Mouse (Mus musculus): ENCODE results near the gene Gngt2. TPM values are rescaled to one million over a fixed set of nuclear protein-coding genes. Genes with fewer than 3 reads are reported as not detected.

The Gngt2 gene
- 34.1 and 34.2 TPM in 2 replicates for polyA plus RNA-seq (2014; fragmentation: Nextera tagmentation; extraction: Ambion mirVana)

- H3K9me3 ChIP-seq (ENCODE audit: control insufficient read depth, low read length): no peaks in the 10 kb centered on the region
- peaks cover 6% of the 10 kb centered on the region; the same call in 1 of the 2 replicates for H3K36me3 ChIP-seq (ENCODE audit: control insufficient read depth, insufficient read depth, low read length)
- ATAC-seq (ENCODE audit: insufficient number of reproducible peaks, insufficient read depth, low FRiP score, low read depth): no peak
- H3K9ac ChIP-seq (ENCODE audit: low read length): no peak within 1 kb of the TSS
- H3K4me2 ChIP-seq (ENCODE audit: low read length): peak within 1 kb of the TSS; percentile 31
- H3K4me1 ChIP-seq (ENCODE audit: control insufficient read depth in 2 of 2, insufficient read depth in 2 of 2, low read length in 2 of 2): peaks cover 37 to 51% of the 10 kb centered on the region in 2 experiments
- peak within 1 kb of the TSS; percentile 18 to 63 for H3K27ac ChIP-seq (replicated peaks in 1 of 2; ENCODE audit: control insufficient read depth in 1 of 2, insufficient read depth in 1 of 2, low read depth in 2 of 2, low read length in 2 of 2)
- 18% methylated on average over 10 of the region's 10 CpGs for WGBS
- peaks cover 20% of the 10 kb centered on the region for H3K27me3 ChIP-seq (ENCODE audit: control insufficient read depth, insufficient read depth, low read length)
- no peak within 1 kb of the TSS for H3K4me3 ChIP-seq (ENCODE audit: control insufficient read depth in 1 of 2, insufficient read depth in 1 of 2, low read depth in 1 of 2, low read length in 2 of 2)
Observed at GRCm38 (mm10) chr11:95837059-95837458, at the start of gene Gngt2. Gngt2 (plus strand) TSS chr11:95837216.

GRCm38 (mm10) chr11:95789451-95789891 lies 47.5 kb upstream of the Gngt2 start:
- Histone ChIP-seq H3K9ac (ENCODE audit: low read length) (no peak overlapping the region), H3K4me2 (ENCODE audit: low read length) (no peak overlapping the region), H3K27ac (replicated peaks in 1 of 2; ENCODE audit: control insufficient read depth in 1 of 2, insufficient read depth in 1 of 2, low read depth in 2 of 2, low read length in 2 of 2) (no peak overlapping the region), H3K27me3 (ENCODE audit: control insufficient read depth, insufficient read depth, low read length) (no peaks in the 10 kb centered on the region), H3K4me3 (ENCODE audit: control insufficient read depth in 1 of 2, insufficient read depth in 1 of 2, low read depth in 1 of 2, low read length in 2 of 2) (no peak overlapping the region), H3K36me3 (ENCODE audit: control insufficient read depth, insufficient read depth, low read length) (no peaks in the 10 kb centered on the region), H3K4me1 (ENCODE audit: control insufficient read depth in 2 of 2, insufficient read depth in 2 of 2, low read length in 2 of 2) (peaks cover 9% of the 10 kb centered on the region in 2 experiments), H3K9me3 (ENCODE audit: control insufficient read depth, low read length) (peaks cover 5% of the 10 kb centered on the region; the same call in 1 of the 2 replicates)
- ATAC-seq (ENCODE audit: insufficient number of reproducible peaks, insufficient read depth, low FRiP score, low read depth): no peak
- 79% methylated on average over 8 of the region's 8 CpGs for WGBS

- H3K27me3 ChIP-seq (ENCODE audit: control insufficient read depth, insufficient read depth, low read length): peaks cover 5% of the 10 kb centered on the region; the same call in 1 of the 2 replicates
- peaks cover 17 to 23% of the 10 kb centered on the region in 2 experiments for H3K4me1 ChIP-seq (ENCODE audit: control insufficient read depth in 2 of 2, insufficient read depth in 2 of 2, low read length in 2 of 2)
- no peak overlapping the region for H3K4me3 ChIP-seq (ENCODE audit: control insufficient read depth in 1 of 2, insufficient read depth in 1 of 2, low read depth in 1 of 2, low read length in 2 of 2)
- WGBS: 80% methylated on average over 13 of the region's 13 CpGs
- H3K9ac ChIP-seq (ENCODE audit: low read length): no peak overlapping the region
- H3K4me2 ChIP-seq (ENCODE audit: low read length): no peak overlapping the region
- H3K36me3 ChIP-seq (ENCODE audit: control insufficient read depth, insufficient read depth, low read length): no peaks in the 10 kb centered on the region
- ATAC-seq (ENCODE audit: insufficient number of reproducible peaks, insufficient read depth, low FRiP score, low read depth): no peak
- H3K9me3 ChIP-seq (ENCODE audit: control insufficient read depth, low read length): no peaks in the 10 kb centered on the region
- H3K27ac ChIP-seq (replicated peaks in 1 of 2; ENCODE audit: control insufficient read depth in 1 of 2, insufficient read depth in 1 of 2, low read depth in 2 of 2, low read length in 2 of 2): no peak overlapping the region
Observed at GRCm38 (mm10) chr11:95791787-95792186, 45.2 kb upstream of the Gngt2 start.

- 54% methylated on average over 8 of the region's 8 CpGs for WGBS
- ATAC-seq (ENCODE audit: insufficient number of reproducible peaks, insufficient read depth, low FRiP score, low read depth): no peak
- Histone ChIP-seq H3K36me3 (ENCODE audit: control insufficient read depth, insufficient read depth, low read length) (no peaks in the 10 kb centered on the region), H3K9me3 (ENCODE audit: control insufficient read depth, low read length) (no peaks in the 10 kb centered on the region), H3K27ac (replicated peaks in 1 of 2; ENCODE audit: control insufficient read depth in 1 of 2, insufficient read depth in 1 of 2, low read depth in 2 of 2, low read length in 2 of 2) (no peak overlapping the region), H3K9ac (ENCODE audit: low read length) (no peak overlapping the region), H3K4me1 (ENCODE audit: control insufficient read depth in 2 of 2, insufficient read depth in 2 of 2, low read length in 2 of 2) (peaks cover 17 to 23% of the 10 kb centered on the region in 2 experiments), H3K27me3 (ENCODE audit: control insufficient read depth, insufficient read depth, low read length) (peaks cover 13% of the 10 kb centered on the region), H3K4me3 (ENCODE audit: control insufficient read depth in 1 of 2, insufficient read depth in 1 of 2, low read depth in 1 of 2, low read length in 2 of 2) (no peak overlapping the region), H3K4me2 (ENCODE audit: low read length) (no peak overlapping the region)
Observed at GRCm38 (mm10) chr11:95792950-95793509, 44.0 kb upstream of the Gngt2 start.

- 42% methylated on average over 5 of the region's 5 CpGs for WGBS
- Histone ChIP-seq H3K9me3 (ENCODE audit: control insufficient read depth, low read length) (no peaks in the 10 kb centered on the region), H3K4me3 (ENCODE audit: control insufficient read depth in 1 of 2, insufficient read depth in 1 of 2, low read depth in 1 of 2, low read length in 2 of 2) (no peak overlapping the region), H3K36me3 (ENCODE audit: control insufficient read depth, insufficient read depth, low read length) (no peaks in the 10 kb centered on the region), H3K4me2 (ENCODE audit: low read length) (no peak overlapping the region), H3K27me3 (ENCODE audit: control insufficient read depth, insufficient read depth, low read length) (peaks cover 13% of the 10 kb centered on the region), H3K27ac (replicated peaks in 1 of 2; ENCODE audit: control insufficient read depth in 1 of 2, insufficient read depth in 1 of 2, low read depth in 2 of 2, low read length in 2 of 2) (0 out of 4 replicates have a peak overlapping the region, but pooled peaks have one; percentile 2 to 22), H3K4me1 (ENCODE audit: control insufficient read depth in 2 of 2, insufficient read depth in 2 of 2, low read length in 2 of 2) (peaks cover 17 to 23% of the 10 kb centered on the region in 2 experiments), H3K9ac (ENCODE audit: low read length) (no peak overlapping the region)
- ATAC-seq (ENCODE audit: insufficient number of reproducible peaks, insufficient read depth, low FRiP score, low read depth): no peak
Observed at GRCm38 (mm10) chr11:95794201-95794600, 42.8 kb upstream of the Gngt2 start.

GRCm38 (mm10) chr11:95795582-95795981 lies 41.4 kb upstream of the Gngt2 start:
- Histone ChIP-seq H3K9ac (ENCODE audit: low read length) (no peak overlapping the region), H3K36me3 (ENCODE audit: control insufficient read depth, insufficient read depth, low read length) (no peaks in the 10 kb centered on the region), H3K4me2 (ENCODE audit: low read length) (no peak overlapping the region), H3K27ac (replicated peaks in 1 of 2; ENCODE audit: control insufficient read depth in 1 of 2, insufficient read depth in 1 of 2, low read depth in 2 of 2, low read length in 2 of 2) (no peak overlapping the region), H3K9me3 (ENCODE audit: control insufficient read depth, low read length) (no peaks in the 10 kb centered on the region), H3K4me1 (ENCODE audit: control insufficient read depth in 2 of 2, insufficient read depth in 2 of 2, low read length in 2 of 2) (peaks cover 17 to 23% of the 10 kb centered on the region in 2 experiments), H3K27me3 (ENCODE audit: control insufficient read depth, insufficient read depth, low read length) (peaks cover 13% of the 10 kb centered on the region), H3K4me3 (ENCODE audit: control insufficient read depth in 1 of 2, insufficient read depth in 1 of 2, low read depth in 1 of 2, low read length in 2 of 2) (no peak overlapping the region)
- WGBS: 32% methylated on average over 5 of the region's 5 CpGs
- no peak for ATAC-seq (ENCODE audit: insufficient number of reproducible peaks, insufficient read depth, low FRiP score, low read depth)

- peaks cover 6% of the 10 kb centered on the region in 2 experiments; a peak in 3 of 4 replicates for H3K4me1 ChIP-seq (ENCODE audit: control insufficient read depth in 2 of 2, insufficient read depth in 2 of 2, low read length in 2 of 2)
- no peak overlapping the region for H3K4me3 ChIP-seq (ENCODE audit: control insufficient read depth in 1 of 2, insufficient read depth in 1 of 2, low read depth in 1 of 2, low read length in 2 of 2)
- no peaks in the 10 kb centered on the region for H3K36me3 ChIP-seq (ENCODE audit: control insufficient read depth, insufficient read depth, low read length)
- WGBS: 70% methylated on average over 5 of the region's 5 CpGs
- no peaks in the 10 kb centered on the region for H3K27me3 ChIP-seq (ENCODE audit: control insufficient read depth, insufficient read depth, low read length)
- H3K27ac ChIP-seq (replicated peaks in 1 of 2; ENCODE audit: control insufficient read depth in 1 of 2, insufficient read depth in 1 of 2, low read depth in 2 of 2, low read length in 2 of 2): no peak overlapping the region
- no peak overlapping the region for H3K9ac ChIP-seq (ENCODE audit: low read length)
- peaks cover 6% of the 10 kb centered on the region; the same call in 1 of the 2 replicates for H3K9me3 ChIP-seq (ENCODE audit: control insufficient read depth, low read length)
- ATAC-seq (ENCODE audit: insufficient number of reproducible peaks, insufficient read depth, low FRiP score, low read depth): no peak
- no peak overlapping the region for H3K4me2 ChIP-seq (ENCODE audit: low read length)
Observed at GRCm38 (mm10) chr11:95805010-95805409, 32.0 kb upstream of the Gngt2 start.

Data from heart, embryonic 14.5 days (tissue).